Mouse (Mus musculus) 3T3-L1 (cell line): Measurements from ENCODE around the gene E130309D02Rik.

Experiments
- DNase-seq: peaks from one replicate; pipeline ENCODE4 v3.0.0-alpha.2; 2015; ENCODE audit warnings: low read depth, low spot score

Gene E130309D02Rik

GRCm38 (mm10) chr5:143309916-143310315, 5.2 kb downstream of the E130309D02Rik start:
- no peak for DNase-seq

GRCm38 (mm10) chr5:143308825-143309224, 6.3 kb downstream of the E130309D02Rik start:
- DNase-seq = no peak

GRCm38 (mm10) chr5:143304251-143304650, 10.9 kb downstream of the E130309D02Rik start:
- DNase-seq = no peak

- DNase-seq = no peak
These were observed 13.9 kb downstream of the E130309D02Rik start for GRCm38 (mm10) chr5:143301296-143301695.

GRCm38 (mm10) chr5:143299686-143300085, 15.5 kb downstream of the E130309D02Rik start:
- DNase-seq = peak; percentile 59

- DNase-seq = no peak
These were observed 16.8 kb downstream of the E130309D02Rik start for GRCm38 (mm10) chr5:143298391-143298790.

- DNase-seq = no peak
These were observed 17.2 kb downstream of the E130309D02Rik start for GRCm38 (mm10) chr5:143297986-143298385.

GRCm38 (mm10) chr5:143295330-143295729, 19.8 kb downstream of the E130309D02Rik start:
- no peak for DNase-seq

GRCm38 (mm10) chr5:143294862-143295261, 20.3 kb downstream of the E130309D02Rik start:
- DNase-seq = no peak

GRCm38 (mm10) chr5:143293404-143293803, 21.8 kb downstream of the E130309D02Rik start, which contains the start of gene Zfp853:
Gene Zfp853 (minus strand): TSS chr5:143293623.
- DNase-seq = no peak

- no peak for DNase-seq
These were observed 22.3 kb downstream of the E130309D02Rik start for GRCm38 (mm10) chr5:143292879-143293278.

GRCm38 (mm10) chr5:143289299-143289698, 25.9 kb downstream of the E130309D02Rik start:
- no peak for DNase-seq

- DNase-seq = no peak
These were observed 26.7 kb downstream of the E130309D02Rik start for GRCm38 (mm10) chr5:143288378-143288911.

- DNase-seq = no peak
These were observed 27.3 kb downstream of the E130309D02Rik start for GRCm38 (mm10) chr5:143287774-143288328.

GRCm38 (mm10) chr5:143284762-143285161, 30.4 kb downstream of the E130309D02Rik start:
- no peak for DNase-seq

- DNase-seq = no peak
These were observed 35.9 kb downstream of the E130309D02Rik start for GRCm38 (mm10) chr5:143279247-143279646.

GRCm38 (mm10) chr5:143275761-143276160, 39.4 kb downstream of the E130309D02Rik start:
- DNase-seq = no peak

- no peak for DNase-seq
These were observed 42.4 kb downstream of the E130309D02Rik start for GRCm38 (mm10) chr5:143272540-143273330.

- no peak for DNase-seq
These were observed 43.1 kb downstream of the E130309D02Rik start for GRCm38 (mm10) chr5:143272108-143272507.

GRCm38 (mm10) chr5:143271642-143272041, 43.5 kb downstream of the E130309D02Rik start:
- peak; percentile 98 for DNase-seq

- DNase-seq = no peak
These were observed 45.0 kb downstream of the E130309D02Rik start for GRCm38 (mm10) chr5:143270151-143270519.

- DNase-seq = peak; percentile 65
These were observed 45.6 kb downstream of the E130309D02Rik start, which contains the start of gene Zfp316 for GRCm38 (mm10) chr5:143269363-143270150. Gene Zfp316 (minus strand): TSS chr5:143270022.
